Mouse (Mus musculus) megakaryocyte, embryonic 14.5 days (primary cell): ENCODE measurements at regions not wholly inside any gene's neighbourhood (a gene's known extent, or its start where the extent isn't known, plus 50 kb on each side); places are given as distances from the start of the nearest gene placed in this dataset.

Experiments used
- FLI1 ChIP-seq: IDR thresholded peaks from 2 replicates; pipeline ENCODE4 v1.6.1; 2012; ENCODE audit warnings: low read length, inconsistent platforms, mixed read lengths
- GATA1 ChIP-seq: IDR thresholded peaks from 3 replicates; pipeline ENCODE4 v1.6.1; 2012; ENCODE audit warnings: mixed read lengths, low read length, inconsistent platforms, borderline replicate concordance

DNA sequence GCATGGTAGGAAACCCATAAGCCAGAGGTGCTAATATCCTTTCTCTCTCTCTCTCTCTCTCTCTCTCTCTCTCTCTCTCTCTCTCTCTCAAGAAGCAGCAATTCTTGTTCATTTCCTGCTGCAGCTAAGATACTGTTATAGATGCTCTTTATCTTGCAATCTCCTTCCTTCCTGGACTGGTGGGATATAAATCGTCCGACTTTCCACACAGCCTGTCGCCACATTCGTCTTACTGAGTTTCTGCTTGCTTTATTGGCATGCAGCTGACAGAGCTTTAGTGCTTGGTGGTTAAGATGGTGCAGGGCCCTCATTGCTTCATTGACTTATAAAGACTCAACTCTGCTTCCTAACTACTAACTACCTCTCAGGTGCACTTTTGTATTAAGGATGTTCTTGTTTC lies 165.6 kb downstream of the Kdr start:
- TF ChIP-seq GATA1 (no peak), FLI1 (no peak)
